Mouse (Mus musculus) kidney, postnatal 0 days (tissue): ENCODE measurements around the gene Zfp622. TPM values are rescaled to one million over a fixed set of nuclear protein-coding genes. Genes with fewer than 3 reads are reported as not detected.

Experiments used
- ATAC-seq: fragments of 200-750 bp; cut with Nextera tagmentation; replicated peaks from 2 replicates; pipeline ENCODE4 v1.8.0; 2017; ENCODE audit warnings: low read depth, moderate number of reproducible peaks, moderate TSS enrichment, moderate library complexity; ENCODE audit not compliant: low FRiP score
- DNase-seq: peaks from one replicate; pipeline ENCODE4 v3.0.0-alpha.2; 2016; ENCODE audit warnings: low spot score
- H3K27ac ChIP-seq: fragments of 300-500 bp; sonication (generic); 2 replicates; pipeline ENCODE4 v1.5.1; 2014; ENCODE audit warnings: mild to moderate bottlenecking
- H3K27me3 ChIP-seq: fragments of 300-500 bp; sonication (generic); 2 replicates; pipeline ENCODE4 v1.6.1; 2014; ENCODE audit warnings: low read length, mixed read lengths; ENCODE audit not compliant: insufficient read depth
- H3K36me3 ChIP-seq: fragments of 300-500 bp; sonication (generic); 2 replicates; pipeline ENCODE4 v1.6.1; 2014; ENCODE audit warnings: low read length, mixed read lengths; ENCODE audit not compliant: insufficient read depth
- H3K4me1 ChIP-seq: fragments of 300-500 bp; sonication (generic); replicated peaks from 2 replicates; pipeline ENCODE4 v1.6.1; 2014; ENCODE audit warnings: antibody characterized with exemption, low read length, mixed read lengths; ENCODE audit not compliant: insufficient read depth
- H3K4me2 ChIP-seq: fragments of 300-500 bp; sonication (generic); 2 replicates; pipeline ENCODE4 v1.6.1; 2014; ENCODE audit warnings: mild to moderate bottlenecking, low read length, moderate library complexity, mixed read lengths
- H3K4me3 ChIP-seq: fragments of 300-500 bp; sonication (generic); replicated peaks from 2 replicates; pipeline ENCODE4 v1.5.1; 2014; ENCODE audit warnings: low read depth, low read length
- H3K9ac ChIP-seq: fragments of 300-500 bp; sonication (generic); 2 replicates; pipeline ENCODE4 v1.6.1; 2014; ENCODE audit warnings: low read depth, low read length
- H3K9me3 ChIP-seq: fragments of 300-500 bp; sonication (generic); replicated peaks from 2 replicates; pipeline ENCODE4 v1.6.1; 2016; ENCODE audit warnings: low read length, inconsistent platforms, mixed read lengths
- CTCF ChIP-seq: IDR thresholded peaks from 2 replicates; pipeline ENCODE4 v1.5.1; 2016; ENCODE audit warnings: antibody characterized with exemption, low read depth, mild to moderate bottlenecking, moderate library complexity
- WGBS: fragments of 180-500 bp; shearing (Covaris S2); extraction: QIAGEN DNeasy Blood & Tissue Kit; methylation state at CpG from one replicate; pipeline ENCODE4 v1.1.7; 2014; 5-methylcytosine and 5-hydroxymethylcytosine counted together
- polyA plus RNA-seq: library from polyadenylated mRNA; unstranded; fragments of >200 nt; fragmentation: Nextera tagmentation; extraction: Ambion mirVana; gene quantifications from 2 replicates; pipeline ENCODE4 v1.2.1, GENCODE M21; 2015

Gene Zfp622
- polyA plus RNA-seq, 1 experiment from 2014 or later = 27.3 TPM

DNA sequence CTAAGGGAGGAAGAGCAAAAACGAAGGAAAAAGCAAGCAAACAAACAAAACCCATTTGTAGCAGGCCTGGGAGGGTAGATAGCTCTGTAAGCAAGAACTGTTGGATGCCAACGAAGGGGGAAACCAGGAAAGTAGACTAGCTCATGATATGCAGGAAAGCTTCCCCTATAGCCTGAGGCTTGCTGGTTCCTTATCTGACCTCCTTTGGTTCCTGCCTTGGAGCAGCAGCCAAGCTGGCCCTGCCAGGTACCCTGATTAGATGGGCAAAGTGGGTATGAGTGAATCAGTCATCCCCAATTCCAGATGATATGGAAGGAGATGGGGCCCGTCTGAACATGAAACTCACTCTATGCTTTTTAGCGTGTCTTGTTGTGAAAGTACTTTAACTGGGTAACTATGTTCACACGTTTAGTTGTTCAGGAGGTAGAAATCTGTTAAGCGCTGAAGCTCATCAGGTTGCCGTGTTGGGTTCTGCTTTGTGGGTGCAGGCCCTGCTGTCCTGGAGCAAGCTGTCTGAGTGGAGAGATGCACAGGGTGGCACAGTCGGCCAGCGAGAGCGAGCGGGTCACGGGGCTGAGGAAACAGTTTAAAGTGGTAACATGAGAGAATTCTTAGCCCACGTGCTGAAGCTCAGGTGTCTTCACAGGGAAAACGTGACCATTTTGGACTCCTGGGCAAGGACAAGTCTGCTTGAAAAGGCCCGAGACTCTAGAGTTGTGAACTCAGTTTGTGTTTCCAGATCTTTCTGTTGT is 40.6 kb upstream of the Zfp622 start:
- 71% methylated on average over 15 of the region's 15 CpGs for WGBS
- no peak for DNase-seq

DNA sequence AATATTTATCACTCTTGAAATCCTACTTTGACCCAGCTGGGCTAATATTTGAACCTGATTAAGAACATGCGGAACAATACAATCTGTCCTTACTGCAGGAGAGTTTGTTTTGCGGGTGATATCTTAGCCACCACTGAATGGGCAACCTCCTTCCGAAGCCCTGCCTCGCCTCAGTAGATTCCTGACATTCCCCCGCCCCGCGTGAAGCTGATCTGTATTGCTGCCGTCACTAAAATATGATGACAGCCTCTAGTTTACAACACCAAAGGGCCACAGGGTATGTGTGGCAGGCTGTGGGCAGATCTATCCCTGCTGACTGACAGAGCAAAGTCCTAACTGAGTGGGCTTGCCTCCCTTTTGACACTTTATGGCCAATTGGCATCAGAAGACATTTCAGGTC is 38.9 kb upstream of the Zfp622 start:
- Histone ChIP-seq H3K27me3 (no peaks in the 10 kb centered on the region), H3K27ac (no peak overlapping the region), H3K4me3 (no peak overlapping the region), H3K9me3 (no peaks in the 10 kb centered on the region), H3K9ac (no peak overlapping the region), H3K4me1 (peaks cover 7% of the 10 kb centered on the region; the same call in 1 of the 2 replicates), H3K4me2 (no peak overlapping the region), H3K36me3 (no peaks in the 10 kb centered on the region)
- WGBS = 51% methylated on average over 8 of the region's 8 CpGs
- ATAC-seq (peak; percentile 67), DNase-seq (no peak)
- no peak for TF ChIP-seq CTCF

More for the DNA sequence above, 40.6 kb upstream of the Zfp622 start:
- Histone ChIP-seq H3K4me2 (no peak overlapping the region), H3K9me3 (no peaks in the 10 kb centered on the region), H3K27me3 (no peaks in the 10 kb centered on the region), H3K4me3 (no peak overlapping the region), H3K27ac (no peak overlapping the region; the same call in 1 of the 2 replicates), H3K36me3 (no peaks in the 10 kb centered on the region), H3K9ac (no peak overlapping the region), H3K4me1 (peaks cover 7% of the 10 kb centered on the region; the same call in 1 of the 2 replicates)
- no peak for TF ChIP-seq CTCF
- no peak for ATAC-seq

DNA sequence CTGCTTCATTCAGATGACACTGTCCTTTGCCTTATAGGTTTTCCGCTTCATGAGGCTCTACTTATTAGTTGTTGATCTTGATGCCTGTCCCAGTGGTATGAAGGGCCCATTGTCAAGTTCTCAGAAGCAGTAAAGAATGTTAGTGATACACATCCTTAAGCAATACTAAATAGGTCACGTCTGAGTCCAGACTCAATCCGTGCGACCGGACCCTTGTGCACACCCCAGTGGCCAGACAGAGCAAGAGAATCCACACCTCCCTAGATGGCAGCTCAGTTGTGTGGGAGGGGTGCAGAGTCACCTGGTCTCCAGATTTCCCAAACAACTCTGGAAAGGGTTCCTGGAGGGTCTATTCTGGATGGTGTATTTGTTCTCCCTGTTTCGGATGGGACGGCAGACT is 37.7 kb upstream of the Zfp622 start:
- no peak overlapping the region for H3K9ac ChIP-seq
- DNase-seq (no peak), ATAC-seq (no peak)
- no peaks in the 10 kb centered on the region for H3K9me3 ChIP-seq
- 0 out of 2 replicates have a peak, but pooled peaks cover 7% of the 10 kb centered on the region for H3K4me1 ChIP-seq
- H3K4me2 ChIP-seq = no peak overlapping the region
- H3K4me3 ChIP-seq = no peak overlapping the region
- WGBS = 79% methylated on average over 7 of the region's 7 CpGs
- no peak overlapping the region for H3K27ac ChIP-seq
- H3K36me3 ChIP-seq = no peaks in the 10 kb centered on the region
- H3K27me3 ChIP-seq = no peaks in the 10 kb centered on the region
- TF ChIP-seq CTCF = no peak; the same call in 1 of the 2 replicates

DNA sequence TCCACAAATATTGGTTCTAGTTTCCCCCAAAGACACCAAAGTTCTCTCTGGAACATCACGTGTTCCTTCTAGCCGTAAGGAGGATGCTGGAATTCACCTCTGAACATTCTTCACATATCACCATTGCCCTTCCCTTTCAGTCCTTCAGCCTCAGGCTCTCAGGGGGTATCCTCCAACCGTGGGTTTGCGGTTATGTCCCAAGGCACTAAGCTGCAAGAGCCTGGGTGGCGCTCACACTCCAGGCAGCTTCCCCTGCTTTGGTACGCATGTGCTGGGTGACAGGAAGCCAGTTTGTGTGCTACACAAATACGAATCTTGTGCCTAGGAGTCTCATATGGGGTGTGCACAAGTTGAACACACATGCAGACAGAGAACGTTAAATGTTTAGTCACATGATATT is 36.8 kb upstream of the Zfp622 start:
- Histone ChIP-seq H3K9ac (no peak overlapping the region), H3K27ac (no peak overlapping the region), H3K36me3 (no peaks in the 10 kb centered on the region), H3K9me3 (no peaks in the 10 kb centered on the region), H3K27me3 (no peaks in the 10 kb centered on the region), H3K4me2 (no peak overlapping the region), H3K4me1 (0 out of 2 replicates have a peak, but pooled peaks cover 7% of the 10 kb centered on the region), H3K4me3 (no peak overlapping the region)
- DNase-seq (no peak), ATAC-seq (no peak)
- no peak for TF ChIP-seq CTCF
- 77% methylated on average over 8 of the region's 8 CpGs for WGBS

DNA sequence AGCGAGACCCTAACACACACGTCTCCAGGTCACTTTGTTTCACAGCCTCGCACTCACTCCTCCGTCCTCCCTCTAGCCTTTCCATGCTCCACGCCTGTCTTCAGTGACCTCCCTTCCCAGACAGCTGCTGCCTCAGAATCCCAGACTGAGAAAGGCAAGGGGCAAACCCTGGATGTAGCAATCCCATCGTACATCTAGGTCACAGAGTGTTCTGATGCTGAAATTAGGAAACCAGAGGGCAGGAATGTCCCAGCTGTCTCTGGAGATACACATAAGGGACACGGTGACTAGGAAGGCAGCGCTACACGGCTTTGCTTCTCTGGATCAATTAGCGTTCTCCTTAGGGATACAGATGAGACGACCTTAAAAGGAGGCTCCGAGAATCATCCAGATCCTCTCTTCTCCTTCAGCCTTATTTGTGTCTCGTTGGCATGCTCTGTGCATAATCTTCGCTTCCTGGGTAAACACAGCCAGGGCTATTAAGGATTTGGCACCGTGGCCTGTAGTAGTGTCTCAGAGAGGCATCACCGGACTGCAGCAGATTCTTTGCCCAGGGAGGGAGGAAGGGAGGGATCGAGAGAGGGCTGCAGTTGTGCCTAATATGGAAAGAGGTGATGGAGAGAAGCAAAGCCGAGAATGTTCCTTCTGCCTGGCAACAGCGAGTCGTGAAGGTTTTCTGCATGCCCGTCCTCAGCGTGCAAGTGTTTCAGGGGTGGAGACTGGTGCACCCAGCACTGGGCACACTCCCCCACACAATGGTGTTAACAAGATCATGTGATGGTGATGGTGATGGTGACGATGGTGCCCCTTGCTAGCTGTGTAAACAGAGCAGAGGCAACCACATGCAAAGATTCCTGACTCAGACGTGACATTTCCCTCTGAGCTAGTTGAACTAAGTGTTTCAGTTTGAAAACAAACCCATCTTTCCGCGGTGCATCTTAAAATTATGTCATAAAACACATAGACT is 35.6 kb upstream of the Zfp622 start:
- ATAC-seq = no peak; the same call in 1 of the 2 replicates
- no peak for DNase-seq
- H3K4me3 ChIP-seq = no peak overlapping the region
- H3K9me3 ChIP-seq = no peaks in the 10 kb centered on the region
- no peak overlapping the region for H3K4me2 ChIP-seq
- 79% methylated on average over 26 of the region's 26 CpGs for WGBS
- no peak for TF ChIP-seq CTCF
- H3K9ac ChIP-seq = no peak overlapping the region
- no peaks in the 10 kb centered on the region for H3K36me3 ChIP-seq
- no peak overlapping the region for H3K27ac ChIP-seq
- 0 out of 2 replicates have a peak, but pooled peaks cover 7% of the 10 kb centered on the region for H3K4me1 ChIP-seq
- H3K27me3 ChIP-seq = no peaks in the 10 kb centered on the region

DNA sequence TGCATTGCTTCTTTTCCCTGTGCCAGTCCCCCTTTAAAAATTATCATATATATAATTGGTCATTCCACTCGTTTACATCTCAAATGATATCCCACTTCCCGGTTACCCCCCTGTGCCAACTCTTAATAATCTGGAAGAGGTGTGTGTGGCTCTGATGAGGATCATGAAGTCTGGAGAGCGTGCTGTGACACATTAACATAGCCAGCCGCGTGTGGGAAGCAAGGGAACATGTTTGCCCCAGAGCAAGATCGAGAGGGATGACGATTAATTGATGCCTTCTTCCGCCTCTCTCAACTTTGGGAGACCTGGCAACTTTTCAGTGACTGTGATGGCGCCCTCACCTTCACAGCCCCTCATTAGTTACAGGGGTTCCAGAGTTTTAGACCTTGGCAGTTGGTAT is 34.5 kb upstream of the Zfp622 start:
- WGBS = 71% methylated on average over 9 of the region's 9 CpGs
- Histone ChIP-seq H3K4me3 (no peak overlapping the region), H3K27me3 (no peaks in the 10 kb centered on the region), H3K36me3 (no peaks in the 10 kb centered on the region), H3K4me2 (no peak overlapping the region), H3K9ac (no peak overlapping the region), H3K27ac (peak overlapping the region; percentile 16; the same call in 1 of the 2 replicates), H3K4me1 (0 out of 2 replicates have a peak, but pooled peaks cover 6% of the 10 kb centered on the region), H3K9me3 (no peaks in the 10 kb centered on the region)
- no peak for DNase-seq
- no peak for TF ChIP-seq CTCF
- no peak for ATAC-seq
